Mouse (Mus musculus) frontal cortex, postnatal 10 days (tissue): ENCODE data around the gene Rbmx2.

Experiments used
- DNase-seq, 2 experiments: peaks; one replicate each; pipeline ENCODE4 v3.0.0; 2022; ENCODE audit warnings: low spot score in 2 of 2, mixed read lengths in 1 of 2

Gene Rbmx2

GRCm38 (mm10) chrX:48694864-48695371 lies at the start of gene Rbmx2:
Gene Rbmx2 (plus strand): TSS chrX:48695004.
- peak; percentile 87 for DNase-seq

GRCm38 (mm10) chrX:48666807-48667206 lies 28.0 kb upstream of the Rbmx2 start:
- DNase-seq, result no peak

GRCm38 (mm10) chrX:48669588-48669987 lies 25.2 kb upstream of the Rbmx2 start:
- DNase-seq, result no peak

- no peak for DNase-seq
Measured at GRCm38 (mm10) chrX:48671714-48672113, 23.1 kb upstream of the Rbmx2 start.

- no peak for DNase-seq
Measured at GRCm38 (mm10) chrX:48674171-48674570, 20.6 kb upstream of the Rbmx2 start, which contains the start of gene Gpr119. Gene Gpr119 (minus strand): TSS chrX:48674478.

- peak in 1 of 2 experiments; percentile 17 for DNase-seq
Measured at GRCm38 (mm10) chrX:48683451-48683850, 11.4 kb upstream of the Rbmx2 start.

GRCm38 (mm10) chrX:48683857-48684256 lies 10.9 kb upstream of the Rbmx2 start:
- no peak for DNase-seq

- DNase-seq, result no peak
Measured at GRCm38 (mm10) chrX:48694460-48694859, 344 bp upstream of the Rbmx2 start.

GRCm38 (mm10) chrX:48709701-48710100 lies 14.9 kb downstream of the Rbmx2 start:
- no peak for DNase-seq

- DNase-seq, result no peak
Measured at GRCm38 (mm10) chrX:48712846-48713245, 18.0 kb downstream of the Rbmx2 start.

GRCm38 (mm10) chrX:48754710-48755283 lies 60.0 kb downstream of the Rbmx2 start:
- no peak for DNase-seq
